Mouse (Mus musculus): Measurements from ENCODE around the gene Fbxo21. TPM values are rescaled to one million over a fixed set of nuclear protein-coding genes. Genes with fewer than 3 reads are reported as not detected.

Fbxo21 gene
- polyA plus RNA-seq (2014; fragmentation: Illumina TruSeq; extraction: RNeasy Lipid Tissue Mini Kit (QIAGEN cat#74804); ENCODE audit: low read depth, low replicate concordance) = 23.6 TPM

DNA sequence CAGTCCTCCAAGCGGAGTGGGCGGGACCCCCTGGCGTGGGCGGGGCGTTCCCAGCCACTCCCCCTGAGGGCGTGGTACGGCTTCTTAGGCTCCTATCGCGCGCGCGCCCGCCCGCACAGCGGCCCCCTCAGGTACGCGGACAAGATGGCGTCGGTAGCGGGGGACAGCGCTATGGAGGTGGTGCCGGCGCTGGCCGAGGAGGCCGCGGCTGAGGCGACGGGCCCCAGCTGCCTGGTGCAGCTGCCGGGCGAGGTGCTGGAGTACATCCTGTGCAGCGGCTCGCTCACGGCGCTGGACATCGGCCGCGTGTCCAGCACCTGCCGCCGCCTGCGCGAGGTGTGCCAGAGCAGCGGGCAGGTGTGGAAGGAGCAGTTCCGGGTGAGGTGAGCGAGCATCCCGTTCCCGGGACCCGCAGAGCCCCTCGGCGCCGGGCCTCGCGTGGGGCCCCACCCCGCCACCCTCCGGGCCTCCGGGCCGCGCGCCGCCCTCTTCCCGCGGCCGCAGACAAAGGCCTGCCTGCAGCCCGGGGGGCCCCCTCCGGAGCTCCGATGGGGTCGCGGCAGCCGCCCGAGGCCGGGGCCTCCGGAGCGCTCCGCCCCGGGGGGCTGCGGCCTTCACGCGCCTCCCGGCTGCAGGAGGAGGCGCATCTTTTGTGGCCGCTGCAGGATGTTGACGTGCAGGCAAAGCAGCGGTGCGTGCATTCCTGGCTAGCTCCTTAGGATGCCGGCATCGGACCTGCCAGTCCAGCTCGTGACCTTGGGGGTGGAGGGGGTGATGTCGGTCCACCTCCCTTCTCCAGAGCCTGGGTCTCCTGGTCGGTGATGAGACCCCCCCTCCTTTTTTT is at the start of gene Fbxo21:
TSS of gene Fbxo21 (plus strand) at position 74 of the 844 bp plus-strand sequence.

DNA sequence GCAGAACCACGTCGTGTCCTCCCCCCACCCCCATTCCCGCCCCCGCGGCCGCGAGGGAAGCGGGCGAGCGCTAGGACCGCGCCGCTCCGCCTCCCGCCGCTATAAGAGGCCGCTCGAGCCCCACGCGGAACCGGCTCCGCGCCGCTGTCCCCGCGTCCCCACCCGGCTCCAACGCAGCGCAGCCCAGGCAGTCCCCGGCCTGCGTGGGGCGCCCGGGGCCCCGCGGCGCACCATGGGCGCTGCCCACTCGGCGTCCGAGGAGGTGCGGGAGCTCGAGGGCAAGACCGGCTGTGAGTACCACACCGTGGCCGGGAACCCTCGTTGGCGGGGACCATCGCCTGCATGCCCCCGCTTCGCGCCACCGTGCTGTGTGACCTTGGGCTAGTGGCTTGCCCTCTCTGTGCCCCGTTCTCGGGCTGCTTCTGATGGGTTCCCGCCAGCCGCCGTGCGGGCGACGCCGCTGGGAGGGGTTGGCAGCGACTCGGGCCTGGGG is 51.2 kb downstream of the Fbxo21 start, which contains the start of gene Tesc:
TSS of gene Tesc (plus strand) at position 46 of the 493 bp plus-strand sequence.

Other genes starting within 250 kb of the Fbxo21 start
- gene Nos1, start 195.7 kb upstream of the Fbxo21 start, polyA plus RNA-seq (2014; fragmentation: Illumina TruSeq; extraction: RNeasy Lipid Tissue Mini Kit (QIAGEN cat#74804); ENCODE audit: low read depth, low replicate concordance) = not detected
- not detected for gene Tesc, start 51.0 kb downstream of the Fbxo21 start, polyA plus RNA-seq (2014; fragmentation: Illumina TruSeq; extraction: RNeasy Lipid Tissue Mini Kit (QIAGEN cat#74804); ENCODE audit: low read depth, low replicate concordance)
- 1.9 TPM for gene Fbxw8, start 178.7 kb downstream of the Fbxo21 start, polyA plus RNA-seq (2014; fragmentation: Illumina TruSeq; extraction: RNeasy Lipid Tissue Mini Kit (QIAGEN cat#74804); ENCODE audit: low read depth, low replicate concordance)
- 0.08 TPM for gene Hrk, start 187.9 kb downstream of the Fbxo21 start, polyA plus RNA-seq (2014; fragmentation: Illumina TruSeq; extraction: RNeasy Lipid Tissue Mini Kit (QIAGEN cat#74804); ENCODE audit: low read depth, low replicate concordance)

Measured in liver, adult 10 weeks (tissue).